Mouse (Mus musculus): ENCODE results near the gene Kmt5c.

DNA sequence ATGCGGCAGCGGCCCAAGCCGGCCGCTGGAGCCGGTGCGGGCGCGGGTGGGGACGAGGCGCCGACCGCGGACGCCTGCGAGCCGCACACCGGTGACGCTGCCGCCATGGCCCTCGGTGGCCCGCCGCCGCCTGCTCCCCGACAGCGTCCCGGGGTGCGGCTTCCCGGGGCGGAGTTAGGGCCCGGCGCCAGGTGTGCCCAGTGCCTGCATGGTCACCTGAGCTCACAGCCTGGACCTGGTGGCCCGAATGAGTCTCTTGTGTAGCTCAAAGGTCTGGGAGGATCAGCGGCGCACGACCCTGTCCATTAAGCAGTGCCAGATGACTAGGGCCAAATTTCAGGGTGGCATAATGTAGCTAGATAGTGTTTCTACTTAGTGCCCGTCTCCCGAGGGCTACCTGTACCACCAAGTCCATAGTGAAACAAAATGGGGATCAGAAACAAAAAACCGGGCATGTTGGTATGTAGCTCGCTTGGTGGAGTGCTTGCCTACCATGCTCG is 49.6 kb downstream of the Kmt5c start, which contains the start of gene Tmem238:
- TF ChIP-seq CTCF (IDR thresholded peaks at IDR 0.05) (no peak), EP300 (IDR thresholded peaks at IDR 0.05) (no peak)
